Mouse (Mus musculus) ovary, postnatal 10 days (tissue): ENCODE results near the gene 3110009E18Rik.

Source experiments
- DNase-seq: peaks from one replicate; pipeline ENCODE4 v3.0.0; 2022; ENCODE audit warnings: low spot score

The 3110009E18Rik gene

GRCm38 (mm10) chr1:120120969-120121811 is at the start of gene 3110009E18Rik, which contains the start of gene Dbi:
Gene 3110009E18Rik, plus strand, starts transcription at chr1:120121187.
Gene Dbi, minus strand, starts transcription at chr1:120121078.
- peak; percentile 80 for DNase-seq

- DNase-seq = no peak
Measured at GRCm38 (mm10) chr1:120072900-120073299, 48.1 kb upstream of the 3110009E18Rik start.

- peak; percentile 16 for DNase-seq
Measured at GRCm38 (mm10) chr1:120073519-120074306, 47.3 kb upstream of the 3110009E18Rik start, which contains the start of gene Tmem37. Gene Tmem37, minus strand, starts transcription at chr1:120074074.

- DNase-seq = no peak
Measured at GRCm38 (mm10) chr1:120074307-120074702, 46.7 kb upstream of the 3110009E18Rik start.

- no peak for DNase-seq
Measured at GRCm38 (mm10) chr1:120074931-120075330, 46.1 kb upstream of the 3110009E18Rik start.

- DNase-seq = no peak
Measured at GRCm38 (mm10) chr1:120075507-120075906, 45.5 kb upstream of the 3110009E18Rik start.

- no peak for DNase-seq
Measured at GRCm38 (mm10) chr1:120077746-120078410, 43.1 kb upstream of the 3110009E18Rik start.

- no peak for DNase-seq
Measured at GRCm38 (mm10) chr1:120080632-120081031, 40.4 kb upstream of the 3110009E18Rik start.

- DNase-seq = no peak
Measured at GRCm38 (mm10) chr1:120082957-120083585, 37.9 kb upstream of the 3110009E18Rik start.

GRCm38 (mm10) chr1:120083921-120084517 is 37.0 kb upstream of the 3110009E18Rik start:
- no peak for DNase-seq

GRCm38 (mm10) chr1:120085696-120086095 is 35.3 kb upstream of the 3110009E18Rik start:
- DNase-seq = no peak

- no peak for DNase-seq
Measured at GRCm38 (mm10) chr1:120086644-120087043, 34.3 kb upstream of the 3110009E18Rik start.

- no peak for DNase-seq
Measured at GRCm38 (mm10) chr1:120089180-120089579, 31.8 kb upstream of the 3110009E18Rik start.

- DNase-seq = no peak
Measured at GRCm38 (mm10) chr1:120090880-120091570, 30.0 kb upstream of the 3110009E18Rik start.

- peak; percentile 79 for DNase-seq
Measured at GRCm38 (mm10) chr1:120093482-120094134, 27.4 kb upstream of the 3110009E18Rik start.

GRCm38 (mm10) chr1:120094920-120095319 is 26.1 kb upstream of the 3110009E18Rik start:
- DNase-seq = no peak

- DNase-seq = peak; percentile 41
Measured at GRCm38 (mm10) chr1:120098327-120098726, 22.7 kb upstream of the 3110009E18Rik start.

GRCm38 (mm10) chr1:120099483-120099882 is 21.5 kb upstream of the 3110009E18Rik start:
- DNase-seq = no peak

GRCm38 (mm10) chr1:120100456-120101226 is 20.3 kb upstream of the 3110009E18Rik start:
- DNase-seq = no peak
